Mouse (Mus musculus): ENCODE data around the gene Zfp462. TPM values are rescaled to one million over a fixed set of nuclear protein-coding genes. Genes with fewer than 3 reads are reported as not detected.
A peak's percentile ranks its signal among the peaks of the same experiment; 100 is the strongest.

Zfp462 gene
- polyA plus RNA-seq, 1 experiment from 2014 or later, result 3.6 TPM

DNA sequence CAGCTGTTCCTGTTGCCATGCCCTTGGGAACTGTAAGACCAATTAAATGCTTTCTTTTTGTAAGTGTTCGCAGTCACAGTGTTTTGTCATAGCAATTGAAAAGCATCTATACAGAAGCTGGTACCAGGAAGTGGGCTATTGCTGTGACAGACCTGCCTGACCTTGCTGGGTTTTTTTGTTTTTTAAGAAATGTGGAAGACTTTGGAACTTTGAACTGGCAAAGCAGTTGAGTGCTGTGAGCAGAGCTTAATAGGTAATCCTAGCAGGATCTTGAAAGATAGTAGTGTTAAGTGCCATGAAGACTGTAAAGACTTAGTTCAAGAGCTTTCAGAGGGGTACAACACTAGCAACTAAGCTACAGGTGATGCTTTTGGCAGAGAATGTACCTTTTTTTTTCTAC is 7.7 kb upstream of the Zfp462 start:
- WGBS, result 89% methylated on average over 1 of the region's 1 CpGs
- Histone ChIP-seq H3K27ac (no peak overlapping the region), H3K9ac (no peak overlapping the region), H3K9me3 (no peaks in the 10 kb centered on the region), H3K4me2 (no peak overlapping the region), H3K4me3 (no peak overlapping the region), H3K4me1 (no peaks in the 10 kb centered on the region), H3K36me3 (no peaks in the 10 kb centered on the region), H3K27me3 (no peaks in the 10 kb centered on the region)
- no peak for ATAC-seq (ENCODE audit: borderline replicate concordance, extremely low read depth, low FRiP score, low TSS enrichment)

DNA sequence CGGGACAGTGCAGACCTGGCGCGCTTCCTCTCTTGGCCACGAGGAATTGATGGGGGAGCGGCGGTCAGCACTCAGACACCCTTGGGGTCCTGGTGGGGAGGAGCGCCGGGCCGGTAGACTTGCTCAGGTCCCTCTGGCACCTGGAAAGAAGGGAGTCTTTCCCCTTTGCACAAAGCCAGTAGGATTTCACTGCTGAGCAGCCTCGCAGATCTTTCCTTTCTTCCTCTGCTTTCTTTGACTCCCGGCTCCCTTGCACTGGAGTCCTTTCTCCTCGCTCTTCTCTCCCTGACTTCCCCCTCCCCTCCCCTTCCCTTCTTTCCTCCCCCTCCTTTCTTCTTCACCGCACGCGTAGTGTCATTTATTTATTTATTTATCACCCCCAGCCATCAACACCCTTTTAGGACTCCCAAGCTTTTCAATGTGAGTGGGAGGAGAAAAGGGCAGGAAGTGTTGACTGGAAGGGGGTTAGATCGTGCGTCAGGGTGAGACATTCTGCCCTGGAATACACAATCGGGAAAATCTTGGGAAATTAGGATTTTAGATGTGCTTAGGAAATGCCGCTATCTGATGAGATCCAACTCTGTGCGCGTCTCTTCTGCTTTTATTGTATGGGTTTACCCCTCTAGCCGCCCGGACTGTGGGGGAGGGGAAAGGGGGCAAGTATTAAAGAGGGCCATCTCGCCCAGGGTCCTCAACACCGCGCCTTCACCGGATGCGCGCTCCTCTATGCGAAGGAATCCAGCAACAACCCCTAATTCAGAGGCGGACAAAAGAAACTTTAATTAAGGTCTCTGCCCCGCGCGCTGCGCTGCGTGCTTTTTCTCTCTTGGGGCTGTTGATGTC is 976 bp downstream of the Zfp462 start:
- ATAC-seq (ENCODE audit: borderline replicate concordance, extremely low read depth, low FRiP score, low TSS enrichment), result no peak

GRCm38 (mm10) chr4:54946662-54947055 is 1.8 kb downstream of the Zfp462 start:
- peaks cover 20% of the 10 kb centered on the region for H3K4me1 ChIP-seq
- peak overlapping the region; percentile 95 for H3K27ac ChIP-seq
- peak overlapping the region; percentile 76 for H3K4me3 ChIP-seq
- 0% methylated on average over 10 of the region's 10 CpGs for WGBS
- peak overlapping the region; percentile 96 for H3K4me2 ChIP-seq
- no peaks in the 10 kb centered on the region for H3K36me3 ChIP-seq
- peak overlapping the region; percentile 83 for H3K9ac ChIP-seq
- no peak for ATAC-seq (ENCODE audit: borderline replicate concordance, extremely low read depth, low FRiP score, low TSS enrichment)
- H3K9me3 ChIP-seq, result no peaks in the 10 kb centered on the region
- no peaks in the 10 kb centered on the region for H3K27me3 ChIP-seq

More for the DNA sequence above, 976 bp downstream of the Zfp462 start:
- peak overlapping the region; percentile 42; the same call in 1 of the 2 replicates for H3K27ac ChIP-seq
- WGBS, result under 1% methylated on average over 36 of the region's 36 CpGs
- no peaks in the 10 kb centered on the region for H3K27me3 ChIP-seq
- no peaks in the 10 kb centered on the region for H3K9me3 ChIP-seq
- peak overlapping the region; percentile 76 for H3K4me3 ChIP-seq
- H3K9ac ChIP-seq, result peak overlapping the region; percentile 83
- no peaks in the 10 kb centered on the region for H3K36me3 ChIP-seq
- peaks cover 16% of the 10 kb centered on the region for H3K4me1 ChIP-seq
- peak overlapping the region; percentile 96 for H3K4me2 ChIP-seq

DNA sequence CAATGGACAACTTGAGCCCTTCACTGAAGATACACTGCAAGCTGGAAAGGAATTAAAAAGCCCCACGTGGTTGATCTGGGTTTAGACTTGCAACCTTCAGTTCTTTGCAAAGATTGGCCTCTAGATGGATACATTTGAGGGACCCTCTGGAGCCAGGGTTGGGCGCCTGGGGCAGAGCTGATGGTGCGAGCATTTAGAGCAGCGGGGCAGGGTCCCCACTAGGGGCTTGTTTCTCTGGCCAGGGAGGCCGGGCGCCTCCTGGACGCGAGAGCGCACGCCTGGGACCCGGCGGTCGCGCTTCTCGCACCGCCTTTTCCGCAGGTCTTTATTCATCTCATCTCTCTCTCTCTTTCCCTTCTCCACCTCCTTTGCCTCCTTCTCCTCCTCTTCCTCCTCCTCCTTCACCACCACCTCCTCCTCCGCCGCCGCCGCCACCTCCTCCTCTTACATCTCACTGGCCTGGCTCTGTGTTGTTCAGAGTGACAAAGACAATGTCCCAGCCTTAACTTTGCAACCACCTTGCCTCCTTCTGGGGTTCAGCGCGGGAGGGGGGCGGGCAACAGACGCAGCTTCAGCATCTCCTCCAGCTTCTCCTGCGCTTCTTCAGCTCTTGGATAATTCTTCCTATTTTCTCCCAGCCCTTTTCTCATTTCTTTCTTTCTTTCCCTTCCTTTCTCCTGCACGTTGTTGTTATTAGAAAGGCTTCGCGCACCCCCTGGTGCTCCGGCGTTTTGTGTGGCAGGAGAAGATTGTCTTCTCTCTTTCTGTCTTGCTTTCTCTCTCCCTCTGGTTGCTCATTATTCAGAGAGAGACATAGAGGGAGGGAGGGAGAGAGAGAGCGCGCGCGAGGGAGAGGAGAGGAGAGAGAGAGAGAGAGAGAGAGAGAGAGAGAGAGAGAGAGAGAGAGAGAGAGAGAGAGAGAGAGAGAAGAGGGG is 2.5 kb downstream of the Zfp462 start:
- no peaks in the 10 kb centered on the region for H3K36me3 ChIP-seq
- ATAC-seq (ENCODE audit: borderline replicate concordance, extremely low read depth, low FRiP score, low TSS enrichment), result peak; percentile 52; the same call in 1 of the 2 replicates
- H3K4me3 ChIP-seq, result peak overlapping the region; percentile 76
- peaks cover 21% of the 10 kb centered on the region for H3K4me1 ChIP-seq
- peak overlapping the region; percentile 83 for H3K9ac ChIP-seq
- no peaks in the 10 kb centered on the region for H3K27me3 ChIP-seq
- H3K27ac ChIP-seq, result peak overlapping the region; percentile 95
- H3K9me3 ChIP-seq, result no peaks in the 10 kb centered on the region
- peak overlapping the region; percentile 96 for H3K4me2 ChIP-seq
- under 1% methylated on average over 31 of the region's 35 CpGs for WGBS

GRCm38 (mm10) chr4:54947991-54948615 is 3.3 kb downstream of the Zfp462 start:
- peak overlapping the region; percentile 76 for H3K4me3 ChIP-seq
- peak; percentile 56 for ATAC-seq (ENCODE audit: borderline replicate concordance, extremely low read depth, low FRiP score, low TSS enrichment)
- peak overlapping the region; percentile 95 for H3K27ac ChIP-seq
- H3K27me3 ChIP-seq, result no peaks in the 10 kb centered on the region
- H3K4me2 ChIP-seq, result peak overlapping the region; percentile 96
- no peaks in the 10 kb centered on the region for H3K9me3 ChIP-seq
- peaks cover 29% of the 10 kb centered on the region for H3K4me1 ChIP-seq
- H3K36me3 ChIP-seq, result no peaks in the 10 kb centered on the region
- WGBS, result under 1% methylated on average over 24 of the region's 25 CpGs
- peak overlapping the region; percentile 83 for H3K9ac ChIP-seq

DNA sequence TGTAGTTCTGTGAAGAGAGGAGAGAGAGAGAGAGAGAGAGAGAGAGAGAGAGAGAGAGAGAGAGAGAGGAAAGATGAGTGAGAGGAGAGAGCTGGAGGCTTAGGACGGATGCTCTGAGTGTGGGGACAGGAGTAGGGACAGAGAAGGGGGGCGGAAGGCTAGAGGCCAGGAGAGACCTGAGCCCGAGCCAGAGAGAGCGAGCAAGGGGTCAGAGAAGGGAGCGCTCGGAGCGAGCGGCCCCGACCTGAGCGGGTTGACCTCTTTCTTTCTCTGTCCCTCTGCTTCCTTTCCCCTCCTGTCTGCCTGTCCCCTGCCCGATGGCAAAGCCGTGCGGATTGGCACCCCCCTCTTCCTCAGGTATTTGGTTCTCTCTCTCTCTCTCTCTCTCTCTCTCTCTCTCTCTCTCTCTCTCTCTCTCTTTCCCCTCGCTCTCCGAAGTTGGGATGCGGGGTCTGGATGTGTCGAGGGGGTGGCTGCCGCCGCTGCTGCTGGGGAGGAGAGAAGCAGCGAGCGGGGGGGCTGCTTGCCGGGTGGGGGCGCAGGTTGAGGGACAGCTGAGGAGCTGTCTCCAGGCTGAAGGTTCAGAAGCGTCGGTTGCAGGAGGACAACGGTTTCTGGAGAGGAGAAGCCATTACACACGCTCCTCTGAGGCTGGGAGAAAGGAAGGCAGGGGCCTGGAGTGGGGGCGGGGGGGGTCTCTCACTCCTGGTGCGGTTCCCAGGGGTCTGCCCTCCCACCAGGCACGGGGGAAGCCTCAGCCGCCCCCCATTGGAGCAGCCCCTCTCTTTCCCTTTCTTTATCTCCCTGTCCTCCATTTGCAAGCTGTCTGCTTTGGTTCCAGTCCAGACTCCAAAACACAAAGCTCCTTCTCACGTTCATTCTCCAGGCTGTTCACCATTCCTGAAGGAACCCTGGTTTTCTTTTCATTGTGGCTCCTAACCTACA is 4.0 kb downstream of the Zfp462 start:
- peak overlapping the region; percentile 83 for H3K9ac ChIP-seq
- H3K4me3 ChIP-seq, result peak overlapping the region; percentile 76
- no peaks in the 10 kb centered on the region for H3K9me3 ChIP-seq
- H3K27ac ChIP-seq, result peak overlapping the region; percentile 95
- no peaks in the 10 kb centered on the region for H3K27me3 ChIP-seq
- H3K36me3 ChIP-seq, result no peaks in the 10 kb centered on the region
- WGBS, result under 1% methylated on average over 28 of the region's 32 CpGs
- H3K4me2 ChIP-seq, result peak overlapping the region; percentile 96
- peak; percentile 37 for ATAC-seq (ENCODE audit: borderline replicate concordance, extremely low read depth, low FRiP score, low TSS enrichment)
- H3K4me1 ChIP-seq, result peaks cover 35% of the 10 kb centered on the region

GRCm38 (mm10) chr4:54949561-54949940 is 4.7 kb downstream of the Zfp462 start:
- Histone ChIP-seq H3K4me3 (peak overlapping the region; percentile 76), H3K4me1 (peaks cover 40% of the 10 kb centered on the region), H3K9me3 (no peaks in the 10 kb centered on the region), H3K27me3 (no peaks in the 10 kb centered on the region), H3K4me2 (peak overlapping the region; percentile 96), H3K9ac (peak overlapping the region; percentile 83), H3K27ac (peak overlapping the region; percentile 95), H3K36me3 (no peaks in the 10 kb centered on the region)
- WGBS, result 8% methylated on average over 7 of the region's 7 CpGs
- ATAC-seq (ENCODE audit: borderline replicate concordance, extremely low read depth, low FRiP score, low TSS enrichment), result no peak

DNA sequence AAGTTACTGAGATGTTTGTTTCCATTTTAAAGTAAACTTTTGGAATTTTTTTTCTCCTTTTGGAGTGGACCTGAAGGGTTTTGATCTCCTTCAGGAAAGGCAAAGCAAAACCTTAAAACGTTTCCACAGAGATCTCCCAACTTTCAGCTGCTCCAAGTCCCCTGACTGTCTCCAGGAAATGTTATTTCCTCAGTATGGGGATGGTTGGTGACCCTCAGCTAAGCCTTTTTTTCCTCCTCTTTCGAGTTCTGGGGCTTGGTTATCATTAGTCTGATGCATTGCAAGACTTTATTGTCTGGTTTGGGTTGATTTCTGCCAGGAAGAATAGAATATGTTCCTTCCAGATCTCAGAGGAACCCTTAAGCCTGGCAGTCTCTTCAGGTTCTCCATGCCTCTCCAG is 5.3 kb downstream of the Zfp462 start:
- 14% methylated on average over 2 of the region's 2 CpGs for WGBS

GRCm38 (mm10) chr4:54950866-54951265 is 6.0 kb downstream of the Zfp462 start:
- Histone ChIP-seq H3K9me3 (no peaks in the 10 kb centered on the region), H3K9ac (no peak overlapping the region), H3K27ac (no peak overlapping the region), H3K4me2 (peak overlapping the region; percentile 96), H3K27me3 (no peaks in the 10 kb centered on the region), H3K36me3 (no peaks in the 10 kb centered on the region), H3K4me3 (no peak overlapping the region), H3K4me1 (peaks cover 51% of the 10 kb centered on the region)
- WGBS, result 77% methylated on average over 2 of the region's 2 CpGs
- ATAC-seq (ENCODE audit: borderline replicate concordance, extremely low read depth, low FRiP score, low TSS enrichment), result no peak

More for the DNA sequence above, 5.3 kb downstream of the Zfp462 start:
- ATAC-seq (ENCODE audit: borderline replicate concordance, extremely low read depth, low FRiP score, low TSS enrichment), result no peak
- H3K4me1 ChIP-seq, result peaks cover 46% of the 10 kb centered on the region
- peak overlapping the region; percentile 96 for H3K4me2 ChIP-seq
- H3K27ac ChIP-seq, result peak overlapping the region; percentile 95
- 0 out of 2 replicates have a peak overlapping the region, but pooled peaks have one; percentile 83 for H3K9ac ChIP-seq
- H3K36me3 ChIP-seq, result no peaks in the 10 kb centered on the region
- H3K4me3 ChIP-seq, result peak overlapping the region; percentile 76
- no peaks in the 10 kb centered on the region for H3K27me3 ChIP-seq
- no peaks in the 10 kb centered on the region for H3K9me3 ChIP-seq

DNA sequence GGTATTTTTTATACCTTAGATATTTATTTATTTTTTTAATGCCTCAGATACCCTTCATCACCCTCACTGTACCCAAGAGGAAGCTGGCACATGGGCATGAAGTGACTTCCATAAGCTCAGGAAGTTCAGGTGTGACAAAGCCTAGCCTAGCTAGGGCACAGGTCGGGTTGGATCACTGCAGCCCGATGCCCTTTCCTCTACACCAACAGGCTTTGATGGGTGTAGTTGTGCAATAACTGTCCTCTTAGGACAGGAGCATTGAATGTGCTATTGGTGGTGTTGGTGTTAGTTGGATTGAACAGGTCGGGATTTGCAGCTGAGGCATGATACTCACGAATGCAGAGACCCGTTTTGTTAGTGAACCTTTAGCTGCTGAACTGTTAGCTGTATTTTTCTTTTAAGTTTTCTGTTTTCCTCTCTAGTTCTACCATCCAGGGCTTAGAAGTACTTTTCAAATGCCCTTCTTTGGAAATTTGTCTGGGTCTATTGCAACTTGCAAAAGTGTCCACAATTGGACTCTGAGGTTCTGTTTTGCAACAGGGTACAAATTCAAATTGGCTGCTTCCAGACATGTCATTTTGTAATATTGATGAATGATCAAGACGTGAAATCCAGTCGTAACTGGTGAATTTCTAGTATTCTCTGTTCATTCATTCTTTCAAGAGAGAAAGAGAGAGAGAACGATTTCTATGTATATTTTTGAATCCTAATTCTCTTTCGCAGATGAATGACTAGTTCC is 9.0 kb downstream of the Zfp462 start:
- Histone ChIP-seq H3K4me1 (peaks cover 43% of the 10 kb centered on the region), H3K9me3 (no peaks in the 10 kb centered on the region), H3K27me3 (no peaks in the 10 kb centered on the region), H3K4me3 (no peak overlapping the region), H3K4me2 (peak overlapping the region; percentile 26; the same call in 1 of the 2 replicates), H3K9ac (no peak overlapping the region), H3K36me3 (no peaks in the 10 kb centered on the region), H3K27ac (peak overlapping the region; percentile 71)
- WGBS, result 65% methylated on average over 9 of the region's 9 CpGs
- no peak for ATAC-seq (ENCODE audit: borderline replicate concordance, extremely low read depth, low FRiP score, low TSS enrichment)

Measured in lung, embryonic 15.5 days (tissue).